Mouse (Mus musculus): ENCODE measurements around the gene Setd4. TPM values are rescaled to one million over a fixed set of nuclear protein-coding genes. Genes with fewer than 3 reads are reported as not detected.

Gene Setd4
- total and polyA plus RNA-seq, 2 experiments: 9.7 to 10.4 TPM

- Histone ChIP-seq H3K4me3 (ENCODE audit: insufficient read depth, low read depth, low read length) (peak overlapping the region; percentile 51), H3K9ac (ENCODE audit: low read depth, low read length) (peak overlapping the region; percentile 54), H3K4me1 (ENCODE audit: control insufficient read depth, insufficient read depth, low read length) (peaks cover 28% of the 10 kb centered on the region), H3K27me3 (ENCODE audit: control insufficient read depth, insufficient read depth, low read length) (no peaks in the 10 kb centered on the region), H3K27ac (replicated peaks; ENCODE audit: insufficient read depth, low read depth, low read length) (peak overlapping the region; percentile 89), H3K79me2 (ENCODE audit: control insufficient read depth, insufficient read depth, low read length) (0 out of 2 replicates have a peak, but pooled peaks cover 3% of the 10 kb centered on the region), H3K36me3 (ENCODE audit: control insufficient read depth, insufficient read depth, low read length) (no peaks in the 10 kb centered on the region; the same call in 1 of the 2 replicates)
- DNase-seq (ENCODE audit: extremely low read depth, low read depth, low spot score): peak; percentile 93
- 42% methylated on average over 20 of the region's 20 CpGs for WGBS
- TF ChIP-seq CTCF (IDR thresholded peaks at IDR 0.05; ENCODE audit: low read depth, low read length): no peak
- no peak for TF ChIP-seq POLR2A (IDR thresholded peaks at IDR 0.05; ENCODE audit: extremely low read depth, insufficient read depth, low read length)
Measured at GRCm38 (mm10) chr16:93591450-93592430, 12.1 kb downstream of the Setd4 start.

GRCm38 (mm10) chr16:93590915-93591314 is 12.9 kb downstream of the Setd4 start:
- 0 out of 2 replicates have a peak, but pooled peaks cover 3% of the 10 kb centered on the region for H3K79me2 ChIP-seq (ENCODE audit: control insufficient read depth, insufficient read depth, low read length)
- peak overlapping the region; percentile 82 for H3K4me3 ChIP-seq (ENCODE audit: insufficient read depth, low read depth, low read length)
- H3K4me1 ChIP-seq (ENCODE audit: control insufficient read depth, insufficient read depth, low read length): peaks cover 28% of the 10 kb centered on the region
- H3K9ac ChIP-seq (ENCODE audit: low read depth, low read length): peak overlapping the region; percentile 83
- peak; percentile 43; the same call in 1 of the 2 replicates for TF ChIP-seq POLR2A (IDR thresholded peaks at IDR 0.05; ENCODE audit: extremely low read depth, insufficient read depth, low read length)
- peak; percentile 64 for TF ChIP-seq CTCF (IDR thresholded peaks at IDR 0.05; ENCODE audit: low read depth, low read length)
- H3K36me3 ChIP-seq (ENCODE audit: control insufficient read depth, insufficient read depth, low read length): no peaks in the 10 kb centered on the region; the same call in 1 of the 2 replicates
- H3K27me3 ChIP-seq (ENCODE audit: control insufficient read depth, insufficient read depth, low read length): no peaks in the 10 kb centered on the region
- WGBS: 37% methylated on average over 15 of the region's 15 CpGs
- H3K27ac ChIP-seq (replicated peaks; ENCODE audit: insufficient read depth, low read depth, low read length): peak overlapping the region; percentile 88
- peak; percentile 88 for DNase-seq (ENCODE audit: extremely low read depth, low read depth, low spot score)

GRCm38 (mm10) chr16:93588281-93588680 is 15.6 kb downstream of the Setd4 start:
- H3K79me2 ChIP-seq (ENCODE audit: control insufficient read depth, insufficient read depth, low read length): 0 out of 2 replicates have a peak, but pooled peaks cover 3% of the 10 kb centered on the region
- TF ChIP-seq POLR2A (IDR thresholded peaks at IDR 0.05; ENCODE audit: extremely low read depth, insufficient read depth, low read length) (no peak), CTCF (IDR thresholded peaks at IDR 0.05; ENCODE audit: low read depth, low read length) (no peak)
- 53% methylated on average over 4 of the region's 4 CpGs for WGBS

GRCm38 (mm10) chr16:93586382-93586781 is 17.5 kb downstream of the Setd4 start:
- peaks cover 1% of the 10 kb centered on the region; the same call in 1 of the 2 replicates for H3K36me3 ChIP-seq (ENCODE audit: control insufficient read depth, insufficient read depth, low read length)
- no peak overlapping the region for H3K9ac ChIP-seq (ENCODE audit: low read depth, low read length)
- H3K4me3 ChIP-seq (ENCODE audit: insufficient read depth, low read depth, low read length): no peak overlapping the region
- no peaks in the 10 kb centered on the region for H3K27me3 ChIP-seq (ENCODE audit: control insufficient read depth, insufficient read depth, low read length)
- WGBS: 92% methylated on average over 8 of the region's 8 CpGs
- TF ChIP-seq CTCF (IDR thresholded peaks at IDR 0.05; ENCODE audit: low read depth, low read length) (no peak), POLR2A (IDR thresholded peaks at IDR 0.05; ENCODE audit: extremely low read depth, insufficient read depth, low read length) (no peak)
- peaks cover 20% of the 10 kb centered on the region for H3K4me1 ChIP-seq (ENCODE audit: control insufficient read depth, insufficient read depth, low read length)
- H3K79me2 ChIP-seq (ENCODE audit: control insufficient read depth, insufficient read depth, low read length): 0 out of 2 replicates have a peak, but pooled peaks cover 3% of the 10 kb centered on the region
- no peak overlapping the region for H3K27ac ChIP-seq (replicated peaks; ENCODE audit: insufficient read depth, low read depth, low read length)
- no peak for DNase-seq (ENCODE audit: extremely low read depth, low read depth, low spot score)

More at GRCm38 (mm10) chr16:93588281-93588680, 15.6 kb downstream of the Setd4 start:
- DNase-seq (ENCODE audit: extremely low read depth, low read depth, low spot score): peak; percentile 88
- Histone ChIP-seq H3K4me3 (ENCODE audit: insufficient read depth, low read depth, low read length) (peak overlapping the region; percentile 34; the same call in 1 of the 2 replicates), H3K9ac (ENCODE audit: low read depth, low read length) (peak overlapping the region; percentile 62), H3K4me1 (ENCODE audit: control insufficient read depth, insufficient read depth, low read length) (peaks cover 26% of the 10 kb centered on the region), H3K36me3 (ENCODE audit: control insufficient read depth, insufficient read depth, low read length) (peaks cover 1% of the 10 kb centered on the region; the same call in 1 of the 2 replicates), H3K27ac (replicated peaks; ENCODE audit: insufficient read depth, low read depth, low read length) (no peak overlapping the region), H3K27me3 (ENCODE audit: control insufficient read depth, insufficient read depth, low read length) (no peaks in the 10 kb centered on the region)

GRCm38 (mm10) chr16:93585703-93586205 is 18.1 kb downstream of the Setd4 start:
- 96% methylated on average over 9 of the region's 9 CpGs for WGBS
- TF ChIP-seq POLR2A (IDR thresholded peaks at IDR 0.05; ENCODE audit: extremely low read depth, insufficient read depth, low read length): no peak
- TF ChIP-seq CTCF (IDR thresholded peaks at IDR 0.05; ENCODE audit: low read depth, low read length): no peak
- Histone ChIP-seq H3K36me3 (ENCODE audit: control insufficient read depth, insufficient read depth, low read length) (peaks cover 1% of the 10 kb centered on the region; the same call in 1 of the 2 replicates), H3K27ac (replicated peaks; ENCODE audit: insufficient read depth, low read depth, low read length) (no peak overlapping the region), H3K79me2 (ENCODE audit: control insufficient read depth, insufficient read depth, low read length) (0 out of 2 replicates have a peak, but pooled peaks cover 3% of the 10 kb centered on the region), H3K27me3 (ENCODE audit: control insufficient read depth, insufficient read depth, low read length) (no peaks in the 10 kb centered on the region), H3K9ac (ENCODE audit: low read depth, low read length) (no peak overlapping the region), H3K4me3 (ENCODE audit: insufficient read depth, low read depth, low read length) (no peak overlapping the region), H3K4me1 (ENCODE audit: control insufficient read depth, insufficient read depth, low read length) (peaks cover 19% of the 10 kb centered on the region)
- no peak for DNase-seq (ENCODE audit: extremely low read depth, low read depth, low spot score)

Measured in liver, adult 2 months (tissue).